Mouse (Mus musculus): Measurements from ENCODE around the gene Arhgap35.

DNA sequence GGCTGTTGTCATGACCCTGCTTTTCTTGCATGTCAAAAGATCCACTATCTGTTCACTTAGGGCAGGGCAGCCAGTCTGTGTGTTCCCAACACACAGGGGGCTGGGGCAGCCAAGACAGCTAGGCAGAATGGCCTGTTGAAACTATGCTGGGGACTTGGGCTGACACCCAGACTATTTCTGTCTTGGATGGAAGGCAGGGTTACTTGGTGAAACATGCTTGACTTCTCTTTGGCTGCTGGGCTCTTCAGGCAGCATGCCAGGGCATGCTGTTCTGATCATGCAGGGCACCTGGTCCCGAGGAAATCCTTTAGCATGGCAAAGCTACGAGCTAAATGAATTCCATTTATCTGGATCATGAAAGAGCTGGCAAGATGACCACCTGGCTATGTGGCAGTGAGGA, 90.5 kb downstream of the Arhgap35 start:
- no peak for TF ChIP-seq POLR2A (IDR thresholded peaks at IDR 0.05; ENCODE audit: borderline replicate concordance, control insufficient read depth, low read depth, low read length)
- no peak for TF ChIP-seq CTCF (IDR thresholded peaks at IDR 0.05; ENCODE audit: control insufficient read depth, insufficient read depth, low read length)
